Mouse (Mus musculus): ENCODE measurements at regions not wholly inside any gene's neighbourhood (a gene's known extent, or its start where the extent isn't known, plus 50 kb on each side); places are given as distances from the start of the nearest gene placed in this dataset.
A peak's percentile ranks its signal among the peaks of the same experiment; 100 is the strongest.
"Not testable (repeated sequence)": the region's sequence is repeated elsewhere in the genome, so short reads cannot be mapped to it uniquely, and the experiment has no call there.

DNA sequence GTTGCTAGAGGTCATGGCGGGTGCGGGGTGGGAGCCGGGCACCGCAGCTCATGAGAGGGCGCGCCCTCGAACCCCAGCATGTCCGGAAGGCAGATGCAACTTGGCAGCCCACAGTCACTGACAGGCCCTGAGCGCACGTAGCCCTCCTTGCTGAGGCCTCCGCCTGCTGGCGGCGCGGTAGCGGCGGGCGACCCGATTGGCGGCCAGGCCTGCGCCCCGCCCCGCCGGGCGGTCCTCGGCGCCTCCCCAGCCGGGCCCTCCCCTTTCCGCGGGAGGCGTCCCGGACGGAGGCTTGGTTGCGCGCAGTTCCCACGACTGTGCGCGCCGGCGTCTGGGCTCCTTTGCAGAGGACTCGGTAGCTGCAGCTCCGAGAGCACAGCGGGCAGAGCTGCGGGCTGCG, 301.9 kb downstream of the Hpcal1 start:
- DNase-seq (ENCODE audit: low spot score), result peak; percentile 0

DNA sequence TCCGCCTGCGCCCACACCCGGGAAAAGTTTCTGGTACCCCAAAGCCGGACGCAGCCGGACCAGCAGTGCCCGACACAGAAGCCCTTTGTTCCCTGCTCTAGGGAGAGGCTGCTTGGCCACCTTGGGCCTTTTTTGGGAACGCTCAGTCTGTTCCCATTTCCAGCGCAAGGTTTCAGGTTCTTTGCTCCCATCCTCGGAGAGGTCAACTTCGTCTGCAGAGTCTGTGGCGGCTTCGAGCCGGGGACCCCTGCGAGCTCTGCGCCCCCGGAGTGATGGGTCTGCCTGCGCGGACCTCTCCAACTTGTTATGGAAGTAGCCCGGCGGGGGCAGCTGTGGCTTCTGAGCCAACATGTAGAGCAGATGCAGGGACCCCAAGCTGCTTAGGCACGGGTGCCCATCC, 302.7 kb downstream of the Hpcal1 start:
- not testable (repeated sequence) for DNase-seq (ENCODE audit: low spot score)
